Mouse (Mus musculus): ENCODE measurements around the gene Ppwd1.
"Not testable (repeated sequence)": the region's sequence is repeated elsewhere in the genome, so short reads cannot be mapped to it uniquely, and the experiment has no call there.

Gene Ppwd1

GRCm38 (mm10) chr13:104228384-104229066, at the start of gene Ppwd1, which contains the start of gene Cenpk:
Ppwd1 (minus strand) TSS chr13:104228843.
Cenpk (plus strand) TSS chr13:104228611.
- DNase-seq = peak; percentile 95 to 97

GRCm38 (mm10) chr13:104258997-104259396, 30.4 kb upstream of the Ppwd1 start:
- no peak for DNase-seq

GRCm38 (mm10) chr13:104229181-104229580, 538 bp upstream of the Ppwd1 start:
- no peak for DNase-seq

- DNase-seq = no peak
Observed at GRCm38 (mm10) chr13:104227478-104227877, 1.2 kb downstream of the Ppwd1 start.

- DNase-seq = no peak
Observed at GRCm38 (mm10) chr13:104204313-104204712, 24.3 kb downstream of the Ppwd1 start.

GRCm38 (mm10) chr13:104195891-104196290, 32.8 kb downstream of the Ppwd1 start:
- DNase-seq = not testable (repeated sequence)

GRCm38 (mm10) chr13:104187357-104187756, 41.3 kb downstream of the Ppwd1 start:
- no peak for DNase-seq

GRCm38 (mm10) chr13:104179176-104179888, 49.3 kb downstream of the Ppwd1 start:
- no peak for DNase-seq

- DNase-seq = peak; percentile 98
Observed at GRCm38 (mm10) chr13:104178650-104179121, 50.0 kb downstream of the Ppwd1 start, which contains the start of gene Trim23. Trim23 (plus strand) TSS chr13:104178797.

GRCm38 (mm10) chr13:104177796-104178649, 50.6 kb downstream of the Ppwd1 start, which contains the start of gene Trappc13:
Trappc13 (minus strand) TSS chr13:104178469.
- peak in 1 of 2 experiments; percentile 84 for DNase-seq

GRCm38 (mm10) chr13:104176874-104177273, 51.8 kb downstream of the Ppwd1 start:
- no peak for DNase-seq

GRCm38 (mm10) chr13:104172498-104172897, 56.1 kb downstream of the Ppwd1 start:
- DNase-seq = no peak

GRCm38 (mm10) chr13:104171711-104172110, 56.9 kb downstream of the Ppwd1 start:
- no peak for DNase-seq

- no peak for DNase-seq
Observed at GRCm38 (mm10) chr13:104155686-104156085, 73.0 kb downstream of the Ppwd1 start.
